Mouse (Mus musculus) kidney, postnatal 10 days (tissue): ENCODE measurements around the gene Sox6.

Experiments
- DNase-seq: peaks from one replicate; pipeline ENCODE4 v3.0.0; 2021; ENCODE audit warnings: mixed read lengths

Gene Sox6

GRCm38 (mm10) chr7:115734137-115734536 is 304.5 kb downstream of the Sox6 start:
- DNase-seq: no peak

- no peak for DNase-seq
Measured at GRCm38 (mm10) chr7:115732824-115733223, 305.8 kb downstream of the Sox6 start.

- DNase-seq: no peak
Measured at GRCm38 (mm10) chr7:115726776-115727175, 311.8 kb downstream of the Sox6 start.

- no peak for DNase-seq
Measured at GRCm38 (mm10) chr7:115724404-115724803, 314.2 kb downstream of the Sox6 start.

- DNase-seq: no peak
Measured at GRCm38 (mm10) chr7:115721624-115722540, 316.7 kb downstream of the Sox6 start.

- DNase-seq: no peak
Measured at GRCm38 (mm10) chr7:115719791-115720190, 318.8 kb downstream of the Sox6 start.

GRCm38 (mm10) chr7:115706141-115706540 is 332.5 kb downstream of the Sox6 start:
- DNase-seq: no peak

GRCm38 (mm10) chr7:115698105-115698504 is 340.5 kb downstream of the Sox6 start:
- DNase-seq: no peak

- no peak for DNase-seq
Measured at GRCm38 (mm10) chr7:115693206-115693605, 345.4 kb downstream of the Sox6 start.

GRCm38 (mm10) chr7:115691091-115691490 is 347.5 kb downstream of the Sox6 start:
- no peak for DNase-seq

- no peak for DNase-seq
Measured at GRCm38 (mm10) chr7:115686687-115687086, 351.9 kb downstream of the Sox6 start.

GRCm38 (mm10) chr7:115684142-115684541 is 354.5 kb downstream of the Sox6 start:
- no peak for DNase-seq

GRCm38 (mm10) chr7:115671749-115672148 is 366.8 kb downstream of the Sox6 start:
- DNase-seq: no peak

- DNase-seq: peak; percentile 28
Measured at GRCm38 (mm10) chr7:115671272-115671671, 367.3 kb downstream of the Sox6 start.

GRCm38 (mm10) chr7:115669207-115670004 is 369.2 kb downstream of the Sox6 start:
- DNase-seq: peak; percentile 30

GRCm38 (mm10) chr7:115666686-115667382 is 371.8 kb downstream of the Sox6 start:
- DNase-seq: no peak

GRCm38 (mm10) chr7:115663399-115663798 is 375.2 kb downstream of the Sox6 start:
- DNase-seq: no peak

GRCm38 (mm10) chr7:115662121-115662520 is 376.5 kb downstream of the Sox6 start:
- DNase-seq: no peak

- no peak for DNase-seq
Measured at GRCm38 (mm10) chr7:115646696-115647095, 391.9 kb downstream of the Sox6 start.

GRCm38 (mm10) chr7:115645971-115646447 is 392.6 kb downstream of the Sox6 start:
- DNase-seq: no peak

- DNase-seq: no peak
Measured at GRCm38 (mm10) chr7:115645272-115645970, 393.2 kb downstream of the Sox6 start.

- DNase-seq: no peak
Measured at GRCm38 (mm10) chr7:115630691-115631090, 407.9 kb downstream of the Sox6 start.
